Mouse (Mus musculus) lung, embryonic 14.5 days (tissue): ENCODE results near the gene Nbl1. TPM values are rescaled to one million over a fixed set of nuclear protein-coding genes. Genes with fewer than 3 reads are reported as not detected.

Experiments
- ATAC-seq: fragments of 200-750 bp; cut with Nextera tagmentation; 2 replicates; pipeline ENCODE4 v1.8.0; 2017; ENCODE audit warnings: mild to moderate bottlenecking, moderate TSS enrichment, moderate library complexity; ENCODE audit not compliant: insufficient read depth
- DNase-seq: peaks from one replicate; pipeline ENCODE4 v3.0.0-alpha.2; 2015
- H3K27ac ChIP-seq: fragments of 300-500 bp; sonication (generic); 2 replicates; pipeline ENCODE4 v1.5.1; 2014; ENCODE audit warnings: low read depth, mild to moderate bottlenecking, moderate library complexity
- H3K27me3 ChIP-seq: fragments of 300-500 bp; sonication (generic); 2 replicates; pipeline ENCODE4 v1.6.1; 2014; ENCODE audit warnings: low read length, control low read depth; ENCODE audit not compliant: insufficient read depth
- H3K36me3 ChIP-seq: fragments of 300-500 bp; sonication (generic); 2 replicates; pipeline ENCODE4 v1.6.1; 2014; ENCODE audit warnings: control low read depth; ENCODE audit not compliant: insufficient read depth
- H3K4me1 ChIP-seq: fragments of 300-500 bp; sonication (generic); 2 replicates; pipeline ENCODE4 v1.6.1; 2014; ENCODE audit warnings: antibody characterized with exemption, control low read depth; ENCODE audit not compliant: insufficient read depth
- H3K4me2 ChIP-seq: fragments of 300-500 bp; sonication (generic); 2 replicates; pipeline ENCODE4 v1.6.1; 2014; ENCODE audit warnings: mild to moderate bottlenecking
- H3K4me3 ChIP-seq: fragments of 300-500 bp; sonication (generic); 2 replicates; pipeline ENCODE4 v1.5.1; 2014; ENCODE audit warnings: low read depth, low read length
- H3K9ac ChIP-seq: fragments of 300-500 bp; sonication (generic); 2 replicates; pipeline ENCODE4 v1.6.1; 2014
- H3K9me3 ChIP-seq: fragments of 300-500 bp; sonication (generic); 2 replicates; pipeline ENCODE4 v1.6.1; 2016; ENCODE audit warnings: low read depth, low read length, control low read depth
- CTCF ChIP-seq: IDR thresholded peaks from 2 replicates; pipeline ENCODE4 v1.5.1; 2016; ENCODE audit warnings: antibody characterized with exemption, low read depth
- WGBS: fragments of 180-500 bp; shearing (Covaris S2); extraction: QIAGEN DNeasy Blood & Tissue Kit; methylation state at CpG from one replicate; pipeline ENCODE4 v1.1.7; 2014; 5-methylcytosine and 5-hydroxymethylcytosine counted together
- polyA plus RNA-seq: library from polyadenylated mRNA; unstranded; fragments of >200 nt; fragmentation: Nextera tagmentation; extraction: Ambion mirVana; gene quantifications from 2 replicates; pipeline ENCODE4 v1.2.1, GENCODE M21; 2014

The Nbl1 gene
- polyA plus RNA-seq, 1 experiment from 2014 or later, result 48.0 TPM

DNA sequence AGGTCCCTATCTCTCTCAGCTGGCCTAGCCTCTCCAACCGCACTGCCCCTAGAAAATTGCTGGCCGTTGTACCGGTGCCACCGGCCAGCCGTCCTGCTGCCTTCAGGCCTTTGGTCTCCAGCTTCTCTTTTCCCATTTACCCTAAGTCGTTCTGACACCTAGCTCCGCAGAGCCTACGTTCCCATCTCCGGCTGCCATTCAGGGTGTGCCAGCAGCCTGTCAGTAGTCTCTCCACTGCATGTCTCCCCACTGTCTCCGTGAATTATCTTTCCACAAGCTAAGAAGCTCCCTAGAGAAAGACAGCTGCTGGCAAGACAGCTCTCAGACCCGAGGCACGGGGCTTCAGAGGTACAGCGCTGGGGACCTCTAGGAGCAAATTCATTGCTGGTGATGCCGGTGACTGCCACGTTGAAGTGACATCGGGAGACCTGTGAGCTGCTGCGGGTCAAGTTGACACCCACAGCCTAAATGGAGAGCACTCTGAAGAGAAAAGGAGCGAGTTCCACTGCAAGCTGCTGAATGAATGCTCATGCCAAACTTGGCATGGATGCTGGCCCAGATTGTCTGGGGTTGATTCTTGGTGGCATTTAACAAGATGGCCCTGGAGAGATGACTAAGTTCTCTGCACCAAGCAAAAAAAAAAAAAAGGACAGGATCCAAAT lies 11.4 kb downstream of the Nbl1 start:
- Histone ChIP-seq H3K9me3 (no peaks in the 10 kb centered on the region), H3K36me3 (peaks cover 9% of the 10 kb centered on the region; the same call in 1 of the 2 replicates), H3K4me2 (no peak overlapping the region), H3K9ac (no peak overlapping the region), H3K4me3 (no peak overlapping the region), H3K27ac (no peak overlapping the region), H3K27me3 (peaks cover 5% of the 10 kb centered on the region), H3K4me1 (peaks cover 11% of the 10 kb centered on the region)
- TF ChIP-seq CTCF, result no peak
- ATAC-seq (no peak), DNase-seq (no peak)
- WGBS, result 67% methylated on average over 18 of the region's 18 CpGs

DNA sequence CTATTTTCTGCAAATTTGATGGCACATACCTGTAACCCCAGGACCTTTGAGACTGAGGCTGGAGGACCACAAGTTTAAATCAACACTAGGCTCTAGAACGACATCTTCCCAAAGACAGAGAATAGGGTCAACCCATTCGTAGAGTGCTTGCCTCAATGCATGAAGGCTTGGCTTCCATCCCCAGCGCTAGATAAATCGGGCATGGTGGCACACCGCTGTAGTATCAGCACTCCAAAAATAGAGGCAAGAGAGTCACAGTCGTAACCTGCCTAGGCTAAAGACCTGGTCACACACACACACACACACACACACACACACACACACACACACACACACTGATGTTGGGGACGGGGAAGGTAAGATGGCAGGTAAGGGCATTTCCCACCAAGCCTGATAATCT lies 12.5 kb downstream of the Nbl1 start:
- no peaks in the 10 kb centered on the region for H3K9me3 ChIP-seq
- DNase-seq (no peak), ATAC-seq (no peak)
- TF ChIP-seq CTCF, result no peak
- no peak overlapping the region for H3K9ac ChIP-seq
- no peak overlapping the region for H3K4me2 ChIP-seq
- peaks cover 11% of the 10 kb centered on the region for H3K4me1 ChIP-seq
- H3K36me3 ChIP-seq, result peaks cover 9% of the 10 kb centered on the region; the same call in 1 of the 2 replicates
- peaks cover 16% of the 10 kb centered on the region for H3K27me3 ChIP-seq
- H3K4me3 ChIP-seq, result no peak overlapping the region
- no peak overlapping the region for H3K27ac ChIP-seq
- 90% methylated on average over 7 of the region's 7 CpGs for WGBS

DNA sequence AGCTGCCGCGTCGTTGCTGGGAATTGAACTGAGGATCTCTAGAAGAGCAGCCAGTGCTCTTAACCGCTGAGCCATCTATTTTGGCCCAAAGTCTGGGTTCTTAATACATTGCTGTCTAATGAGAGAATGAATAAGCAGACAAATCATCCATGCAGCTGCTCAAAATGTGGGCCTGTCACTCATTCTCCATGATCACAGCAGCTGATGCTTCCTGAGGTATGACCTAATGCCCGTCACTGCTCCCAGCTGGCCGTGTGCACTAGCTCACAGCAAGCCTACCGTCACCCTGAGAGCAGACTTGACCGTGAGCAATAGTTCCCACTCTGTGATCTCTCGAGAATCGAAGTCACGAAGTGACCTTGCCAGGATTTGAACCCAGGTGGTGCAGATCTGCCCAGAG lies 13.4 kb downstream of the Nbl1 start:
- Histone ChIP-seq H3K4me3 (no peak overlapping the region), H3K27ac (no peak overlapping the region), H3K36me3 (0 out of 2 replicates have a peak, but pooled peaks cover 2% of the 10 kb centered on the region), H3K27me3 (peaks cover 25% of the 10 kb centered on the region), H3K9ac (no peak overlapping the region), H3K4me2 (no peak overlapping the region), H3K4me1 (peaks cover 11% of the 10 kb centered on the region), H3K9me3 (no peaks in the 10 kb centered on the region)
- WGBS, result 79% methylated on average over 11 of the region's 11 CpGs
- no peak for TF ChIP-seq CTCF
- ATAC-seq (no peak), DNase-seq (no peak)

DNA sequence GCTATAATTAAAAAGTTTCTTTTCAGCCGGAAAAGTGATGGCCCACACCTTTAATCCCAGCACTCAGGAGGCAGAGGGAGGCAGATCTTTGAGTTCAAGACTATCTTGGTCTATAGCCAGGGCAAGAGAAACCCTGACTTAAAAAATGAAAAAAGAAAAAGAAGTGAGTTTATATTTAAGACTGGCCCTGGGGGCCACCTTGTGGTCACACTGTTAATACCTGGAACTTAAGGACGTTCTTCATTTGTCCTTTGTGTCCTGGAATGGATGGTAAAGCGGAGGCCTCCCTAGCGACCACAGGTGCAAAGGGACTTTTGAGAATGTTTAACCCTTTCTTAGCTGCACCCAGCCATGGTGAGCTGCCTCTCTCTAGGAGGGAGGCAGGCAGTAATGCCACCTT lies 14.1 kb downstream of the Nbl1 start:
- Histone ChIP-seq H3K4me3 (no peak overlapping the region), H3K4me1 (peaks cover 11% of the 10 kb centered on the region), H3K4me2 (no peak overlapping the region), H3K36me3 (no peaks in the 10 kb centered on the region), H3K27ac (no peak overlapping the region), H3K9me3 (no peaks in the 10 kb centered on the region), H3K9ac (no peak overlapping the region), H3K27me3 (peaks cover 32% of the 10 kb centered on the region)
- DNase-seq, result peak; percentile 68
- whole genome bisulfite sequencing, result 18% methylated on average over 4 of the region's 4 CpGs
- no peak for ATAC-seq
- peak; percentile 53 for TF ChIP-seq CTCF

DNA sequence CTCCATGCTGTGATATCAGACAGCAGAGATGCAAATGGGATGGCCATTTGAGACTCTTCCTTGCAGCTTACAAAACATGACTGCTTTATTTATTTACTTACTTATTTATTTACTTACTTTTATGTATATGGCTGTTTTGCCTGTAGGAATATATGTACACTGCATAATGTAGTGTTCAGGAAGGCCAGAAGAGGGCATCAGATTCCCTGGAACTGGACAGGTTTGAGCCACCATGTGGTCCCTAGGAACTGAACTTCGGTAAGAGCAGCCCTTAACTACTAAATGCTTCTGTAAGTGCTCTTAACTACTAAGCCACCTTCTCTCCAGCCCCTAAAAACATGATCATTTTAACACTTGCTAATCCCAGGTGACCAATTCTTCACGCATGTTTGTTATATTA lies 14.5 kb downstream of the Nbl1 start:
- WGBS, result 40% methylated on average over 2 of the region's 2 CpGs
- Histone ChIP-seq H3K27ac (no peak overlapping the region), H3K4me2 (no peak overlapping the region), H3K36me3 (no peaks in the 10 kb centered on the region), H3K9ac (no peak overlapping the region), H3K27me3 (peaks cover 36% of the 10 kb centered on the region), H3K4me3 (no peak overlapping the region), H3K9me3 (no peaks in the 10 kb centered on the region), H3K4me1 (peaks cover 9% of the 10 kb centered on the region)
- peak; percentile 70 for TF ChIP-seq CTCF
- ATAC-seq (no peak), DNase-seq (peak; percentile 70)

DNA sequence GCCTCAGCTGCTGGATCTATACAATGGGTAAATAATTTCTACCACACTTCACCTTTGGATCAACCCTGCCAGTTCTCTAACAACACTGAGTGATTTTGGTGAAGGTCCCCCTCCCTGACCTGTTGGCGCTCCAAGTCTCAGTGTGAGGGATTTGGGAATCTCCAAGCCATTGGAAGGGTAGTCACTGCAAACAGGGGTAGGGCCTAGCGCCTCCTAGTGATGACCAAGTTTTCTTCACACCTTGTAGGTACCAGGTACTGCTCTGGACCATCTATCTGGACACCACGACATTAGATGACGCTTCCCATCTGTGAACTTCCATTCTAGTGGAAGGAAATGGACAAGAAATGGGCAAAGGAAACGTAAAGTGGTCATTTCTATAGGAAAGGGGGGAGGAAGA lies 16.9 kb downstream of the Nbl1 start:
- TF ChIP-seq CTCF, result peak; percentile 52
- no peak overlapping the region for H3K27ac ChIP-seq
- no peaks in the 10 kb centered on the region for H3K9me3 ChIP-seq
- H3K9ac ChIP-seq, result no peak overlapping the region
- H3K4me1 ChIP-seq, result no peaks in the 10 kb centered on the region
- ATAC-seq, result no peak
- H3K4me2 ChIP-seq, result peak overlapping the region; percentile 94
- peak overlapping the region; percentile 51 for H3K4me3 ChIP-seq
- WGBS, result 10% methylated on average over 5 of the region's 5 CpGs
- DNase-seq, result no peak
- H3K27me3 ChIP-seq, result peaks cover 44% of the 10 kb centered on the region
- H3K36me3 ChIP-seq, result no peaks in the 10 kb centered on the region

DNA sequence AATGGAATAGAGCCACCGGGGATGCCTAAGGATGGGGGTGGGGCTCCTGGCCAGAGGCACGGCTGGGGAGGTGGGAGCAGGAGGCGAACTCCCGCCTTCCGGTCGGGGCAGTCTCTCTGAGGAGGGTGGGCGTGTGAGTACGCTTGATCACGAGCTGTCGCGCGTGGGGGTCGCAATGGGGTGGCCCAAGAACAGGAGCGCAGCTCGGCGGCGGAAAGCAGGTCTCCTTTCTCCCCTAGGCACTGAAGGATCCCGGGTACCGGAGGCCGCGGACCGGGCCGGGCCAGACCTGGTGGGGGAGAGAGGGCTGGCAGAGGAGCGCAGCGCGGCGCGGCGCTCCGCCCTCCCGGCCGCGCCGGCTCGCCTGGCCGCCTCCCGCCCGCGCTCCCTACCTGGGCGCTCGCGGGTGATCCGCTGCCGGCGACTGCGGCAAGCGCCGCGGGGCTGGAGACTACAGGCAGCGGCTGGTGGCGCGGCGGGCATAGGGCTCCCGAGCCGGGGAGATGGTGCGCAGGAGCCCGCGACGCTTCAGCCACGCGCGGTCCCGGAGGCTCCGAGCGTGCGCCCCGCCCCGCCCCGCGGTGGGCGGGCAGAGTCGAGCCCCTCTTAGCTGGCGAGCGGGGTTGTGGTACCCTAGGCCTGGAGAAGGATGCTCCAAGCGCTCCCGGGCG lies 17.6 kb downstream of the Nbl1 start, which contains the start of gene Htr6:
Gene Htr6, minus strand, starts transcription at position 530 of the 671 bp plus-strand sequence.
- DNase-seq, result no peak
- no peak for TF ChIP-seq CTCF
- Histone ChIP-seq H3K27ac (no peak within 1 kb of the TSS), H3K27me3 (peaks cover 44% of the 10 kb centered on the region), H3K9ac (peak within 1 kb of the TSS; percentile 48), H3K4me3 (peak within 1 kb of the TSS; percentile 51), H3K9me3 (no peaks in the 10 kb centered on the region), H3K4me2 (peak within 1 kb of the TSS; percentile 94), H3K36me3 (no peaks in the 10 kb centered on the region), H3K4me1 (no peaks in the 10 kb centered on the region)
- under 1% methylated on average over 61 of the region's 77 CpGs for WGBS
- ATAC-seq, result peak; percentile 35; the same call in 1 of the 2 replicates
